Mouse (Mus musculus): ENCODE measurements around the gene Trf.
"Not testable (repeated sequence)": the region's sequence is repeated elsewhere in the genome, so short reads cannot be mapped to it uniquely, and the experiment has no call there.

The Trf gene

DNA sequence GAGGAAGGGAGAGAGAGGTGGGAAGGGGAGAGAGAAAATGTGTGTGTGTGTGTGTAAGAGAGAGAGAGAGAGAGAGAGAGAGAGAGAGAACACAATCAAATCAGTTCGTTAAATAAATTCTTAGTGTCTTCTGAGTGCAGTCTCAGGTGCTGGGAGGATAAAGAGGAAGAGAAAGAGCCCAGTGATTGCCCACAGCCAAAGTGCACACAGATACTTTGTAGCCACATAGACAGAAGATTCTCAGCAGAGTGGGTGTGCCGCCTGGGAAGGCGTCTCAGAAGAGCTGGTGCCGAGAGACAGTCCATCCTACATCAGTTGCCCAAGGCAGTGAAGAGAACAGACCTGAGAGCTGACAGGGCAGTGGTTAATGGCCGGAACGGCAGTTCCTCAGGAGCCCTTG lies 16.0 kb downstream of the Trf start:
- DNase-seq: no peak

DNA sequence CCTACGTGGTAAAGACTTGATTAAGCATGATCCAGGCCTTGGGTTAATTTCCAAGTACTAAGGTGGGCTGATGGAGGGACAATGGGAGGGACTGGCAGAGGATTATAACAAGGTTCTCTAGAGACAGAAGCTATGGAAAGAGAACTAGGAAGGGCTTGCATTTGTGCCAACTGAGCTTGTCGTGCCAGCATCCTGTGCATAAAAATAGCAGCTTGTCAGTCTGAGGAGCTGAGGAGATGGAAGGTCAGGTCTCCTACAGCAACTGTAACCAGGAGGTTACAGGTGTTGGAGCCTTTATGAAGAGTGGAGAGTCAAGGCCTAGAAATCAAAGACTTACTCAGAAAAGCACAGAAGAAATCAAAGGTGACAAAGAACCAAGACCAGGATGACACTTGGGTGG lies 16.6 kb downstream of the Trf start:
- no peak for DNase-seq

- no peak for DNase-seq
These were observed 17.4 kb downstream of the Trf start for GRCm38 (mm10) chr9:103212654-103213420.

DNA sequence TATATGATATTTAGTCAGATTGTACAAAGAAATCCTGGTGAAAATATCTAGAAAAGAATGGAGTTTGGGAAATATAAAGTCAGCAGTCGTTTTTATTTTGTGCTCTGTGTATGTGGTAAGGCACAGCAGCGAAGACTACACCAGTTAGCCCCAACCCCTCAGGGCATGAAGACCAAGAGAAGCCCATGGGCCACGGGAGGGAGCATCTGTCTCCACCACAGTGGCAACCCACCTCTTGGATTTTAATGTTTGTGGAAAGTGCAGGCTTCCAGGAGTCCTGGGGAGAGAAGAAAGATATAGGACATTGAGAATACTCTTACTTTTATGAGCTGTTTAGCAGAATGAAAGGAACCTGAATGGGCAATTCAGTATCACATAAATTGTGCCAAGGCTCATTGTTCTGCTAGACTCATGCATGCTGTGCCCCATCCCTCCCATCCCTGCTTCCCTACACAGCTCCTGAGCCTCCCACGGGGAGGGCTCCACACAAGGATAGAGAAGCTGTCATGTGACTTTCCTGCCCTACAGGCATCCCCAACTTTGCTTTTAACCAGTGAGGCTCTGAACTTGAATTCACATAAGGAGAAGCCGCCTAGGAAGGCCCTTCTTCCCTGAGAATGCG lies 21.3 kb downstream of the Trf start:
- no peak for DNase-seq

GRCm38 (mm10) chr9:103207846-103208245 lies 22.4 kb downstream of the Trf start:
- peak; percentile 68 to 76 for DNase-seq

GRCm38 (mm10) chr9:103205786-103206185 lies 24.5 kb downstream of the Trf start:
- no peak for DNase-seq

- peak; percentile 94 to 98 for DNase-seq
These were observed 28.5 kb downstream of the Trf start, which contains the start of gene Srprb for GRCm38 (mm10) chr9:103201561-103202260. Gene Srprb (minus strand): TSS chr9:103202137.

GRCm38 (mm10) chr9:103188416-103188815 lies 41.8 kb downstream of the Trf start:
- no peak for DNase-seq

- peak; percentile 77 to 79 for DNase-seq
These were observed 43.5 kb downstream of the Trf start for GRCm38 (mm10) chr9:103186747-103187146.

GRCm38 (mm10) chr9:103185946-103186345 lies 44.3 kb downstream of the Trf start:
- DNase-seq: peak; percentile 53 to 59

- DNase-seq: no peak
These were observed 45.4 kb downstream of the Trf start for GRCm38 (mm10) chr9:103184855-103185254.

DNA sequence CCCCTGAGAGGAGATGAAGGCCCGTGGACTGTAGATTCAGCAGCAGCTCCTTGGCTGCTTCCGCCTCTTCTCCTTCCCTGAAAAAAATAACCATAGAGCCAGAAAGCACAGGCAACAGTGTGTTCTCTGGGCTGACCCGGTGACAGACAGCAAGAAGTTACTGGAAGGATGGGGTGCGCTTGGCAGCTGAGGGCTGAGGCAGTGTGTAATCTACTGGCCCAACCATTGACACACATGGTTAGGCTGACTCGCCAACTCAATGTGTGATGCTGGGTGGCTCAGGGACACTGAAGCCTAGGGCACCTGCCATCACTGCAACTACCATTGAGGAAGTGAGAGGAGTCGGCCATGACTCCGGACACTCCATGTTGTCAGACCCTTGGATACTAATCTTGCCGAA lies 48.4 kb downstream of the Trf start:
- DNase-seq: no peak

- DNase-seq: peak in 1 of 2 experiments; percentile 24
These were observed 49.3 kb downstream of the Trf start for GRCm38 (mm10) chr9:103180807-103181565.

DNA sequence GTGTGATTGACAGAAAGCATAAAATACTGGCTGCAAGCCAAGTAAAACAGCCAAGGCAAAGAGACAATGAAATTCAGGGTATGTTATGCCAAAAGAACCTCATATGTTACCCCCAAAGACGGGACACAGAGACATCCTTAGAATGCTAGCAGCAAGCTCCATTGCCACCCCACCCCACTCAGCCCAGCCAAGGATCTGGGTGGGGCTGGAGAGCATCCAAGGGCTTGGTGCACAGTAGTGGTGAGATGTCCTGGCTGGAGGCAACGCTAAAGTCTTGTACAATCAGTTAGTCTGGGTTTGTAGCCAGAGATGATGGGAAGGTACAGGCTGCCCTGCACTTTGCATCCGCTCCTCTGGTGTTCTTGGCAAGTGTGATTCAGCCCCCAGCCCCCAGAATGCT lies 49.9 kb downstream of the Trf start:
- DNase-seq: peak; percentile 52 to 59

- no peak for DNase-seq
These were observed 54.6 kb downstream of the Trf start for GRCm38 (mm10) chr9:103175692-103176091.

GRCm38 (mm10) chr9:103174771-103175519 lies 55.3 kb downstream of the Trf start:
- peak; percentile 44 to 58 for DNase-seq

- no peak for DNase-seq
These were observed 61.5 kb downstream of the Trf start for GRCm38 (mm10) chr9:103168771-103169170.

DNA sequence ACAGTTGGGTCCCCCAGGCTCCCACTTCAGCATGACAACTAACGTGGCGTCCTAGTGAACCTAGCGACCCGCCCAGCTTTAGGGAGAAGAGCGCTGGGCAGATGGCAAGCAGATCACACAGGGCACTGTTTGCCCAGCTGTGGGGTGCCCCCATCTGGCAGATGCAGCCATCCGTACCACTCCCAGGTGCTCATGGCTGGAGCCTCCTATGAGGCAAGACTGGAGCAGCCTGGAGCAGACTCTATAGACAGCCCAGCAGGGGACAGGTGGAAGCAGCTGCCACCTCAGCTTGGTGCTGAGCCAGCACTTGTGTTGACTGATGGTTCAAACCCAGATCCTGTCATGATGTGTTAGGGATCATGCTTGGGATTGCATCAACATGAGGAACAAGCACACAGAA lies 62.2 kb downstream of the Trf start:
- no peak for DNase-seq

- DNase-seq: no peak
These were observed 66.4 kb downstream of the Trf start for GRCm38 (mm10) chr9:103163806-103164205.

DNA sequence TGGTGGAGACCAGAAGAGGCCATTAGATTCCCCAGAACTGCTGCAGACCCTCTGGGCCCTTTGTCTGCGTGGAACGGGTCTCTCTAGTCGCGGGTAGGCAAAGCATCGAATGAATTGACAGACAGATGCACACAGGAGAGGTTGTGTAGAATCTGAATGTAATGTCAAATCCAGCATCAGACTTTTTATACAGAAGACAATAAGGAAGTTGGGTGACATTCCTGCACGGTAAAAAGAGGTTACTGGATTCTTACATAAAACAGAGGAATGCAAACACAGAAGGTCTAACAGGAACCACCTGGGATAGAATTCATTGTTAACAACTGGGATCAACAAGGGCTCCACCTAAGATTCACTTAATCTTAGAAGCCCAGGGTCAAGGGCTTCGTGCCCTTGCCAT lies 75.1 kb downstream of the Trf start:
- DNase-seq: not testable (repeated sequence)

DNA sequence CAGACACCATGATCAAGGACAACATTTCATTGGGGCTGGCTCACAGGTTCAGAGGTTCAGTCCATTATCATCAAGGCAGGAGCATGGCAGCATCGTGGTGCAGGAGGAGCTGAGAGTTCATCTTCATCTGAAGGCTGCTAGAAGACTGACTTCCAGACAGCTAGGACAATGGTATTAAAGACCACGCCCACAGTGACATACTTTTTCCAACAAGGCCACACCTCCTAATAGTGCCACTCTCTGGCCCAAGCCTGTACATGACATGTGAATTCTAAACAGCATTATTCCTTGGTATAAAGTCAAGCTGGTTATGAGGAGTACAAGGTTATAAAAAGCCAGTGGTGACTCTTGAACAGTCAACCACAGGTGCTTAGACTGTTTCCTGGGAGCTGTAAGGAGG lies 75.7 kb downstream of the Trf start:
- no peak for DNase-seq
